Mouse (Mus musculus): ENCODE data around the gene Dlg2.

The Dlg2 gene

GRCm38 (mm10) chr7:91653033-91653432 is 1176.6 kb downstream of the Dlg2 start:
- DNase-seq = no peak

GRCm38 (mm10) chr7:91659498-91659897 is 1183.0 kb downstream of the Dlg2 start:
- DNase-seq = no peak

- no peak for DNase-seq
Observed at GRCm38 (mm10) chr7:91672236-91673017, 1196.0 kb downstream of the Dlg2 start.

GRCm38 (mm10) chr7:91674401-91674800 is 1197.9 kb downstream of the Dlg2 start:
- DNase-seq = no peak

- DNase-seq = no peak
Observed at GRCm38 (mm10) chr7:91677934-91678333, 1201.5 kb downstream of the Dlg2 start.

- no peak for DNase-seq
Observed at GRCm38 (mm10) chr7:91687930-91688329, 1211.5 kb downstream of the Dlg2 start.

GRCm38 (mm10) chr7:91689829-91690228 is 1213.4 kb downstream of the Dlg2 start:
- no peak for DNase-seq

- no peak for DNase-seq
Observed at GRCm38 (mm10) chr7:91709853-91710252, 1233.4 kb downstream of the Dlg2 start.

GRCm38 (mm10) chr7:91711184-91711583 is 1234.7 kb downstream of the Dlg2 start:
- DNase-seq = no peak

GRCm38 (mm10) chr7:91715776-91716175 is 1239.3 kb downstream of the Dlg2 start:
- no peak for DNase-seq

- DNase-seq = no peak
Observed at GRCm38 (mm10) chr7:91716696-91717095, 1240.2 kb downstream of the Dlg2 start.

GRCm38 (mm10) chr7:91720318-91720717 is 1243.8 kb downstream of the Dlg2 start:
- no peak for DNase-seq

GRCm38 (mm10) chr7:91724397-91724796 is 1247.9 kb downstream of the Dlg2 start:
- no peak for DNase-seq

- DNase-seq = no peak
Observed at GRCm38 (mm10) chr7:91740748-91741147, 1264.3 kb downstream of the Dlg2 start.

GRCm38 (mm10) chr7:91753151-91753861 is 1276.8 kb downstream of the Dlg2 start:
- DNase-seq = no peak

- DNase-seq = no peak
Observed at GRCm38 (mm10) chr7:91767648-91768047, 1291.2 kb downstream of the Dlg2 start.

GRCm38 (mm10) chr7:91778673-91779072 is 1302.2 kb downstream of the Dlg2 start:
- no peak for DNase-seq

- DNase-seq = no peak
Observed at GRCm38 (mm10) chr7:91784617-91785016, 1308.1 kb downstream of the Dlg2 start.

- no peak for DNase-seq
Observed at GRCm38 (mm10) chr7:91785445-91785844, 1309.0 kb downstream of the Dlg2 start.

GRCm38 (mm10) chr7:91785871-91786270 is 1309.4 kb downstream of the Dlg2 start:
- DNase-seq = no peak

GRCm38 (mm10) chr7:91790949-91791564 is 1314.6 kb downstream of the Dlg2 start:
- DNase-seq = no peak

- no peak for DNase-seq
Observed at GRCm38 (mm10) chr7:91806632-91807031, 1330.2 kb downstream of the Dlg2 start.

GRCm38 (mm10) chr7:91810774-91811173 is 1334.3 kb downstream of the Dlg2 start:
- DNase-seq = no peak

GRCm38 (mm10) chr7:91818004-91818403 is 1341.5 kb downstream of the Dlg2 start:
- DNase-seq = no peak
